9 mouse cellular contexts compared by ENCODE assay signal in the genomic region with DNA sequence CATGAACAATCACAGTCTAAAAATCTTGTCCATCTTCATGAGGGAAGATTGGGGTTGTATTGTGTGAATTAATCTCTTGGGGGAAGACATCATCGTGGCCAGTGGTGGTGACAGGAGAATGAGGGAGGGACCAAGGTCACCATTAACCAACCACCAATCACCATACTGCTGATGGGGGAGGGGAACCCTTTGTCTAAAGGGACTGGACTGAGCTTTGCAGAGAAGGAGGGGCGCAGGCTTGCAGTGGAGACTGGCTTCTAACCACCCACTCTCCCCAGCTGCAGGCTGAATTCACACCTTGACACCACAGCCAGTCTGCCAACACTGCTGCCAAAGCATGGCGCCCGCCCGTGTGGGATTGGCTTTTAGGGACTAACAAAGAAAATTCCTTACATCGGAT. TPM values are rescaled to one million over a fixed set of nuclear protein-coding genes. Genes with fewer than 3 reads are reported as not detected.
DNase-seq lines count a peak whose midpoint lies in the region; ATAC-seq and TF ChIP-seq lines count a peak whose summit lies in the region.
"Had no signal": no experiment of that assay in that cellular context is flagged by ENCODE, and none has a peak within 500 bp of the region (broad histone marks: within the 10 kb centered on the region; RNA-seq: fewer than 3 reads in every experiment).

No protein-coding gene starts in this region.

- ATAC-seq in hindbrain, embryonic 14.5 days (ENCODE audit: low FRiP score): peak; percentile 82
- ATAC-seq in neural tube, embryonic 12.5 days (ENCODE audit: low FRiP score, low read depth): peak; percentile 92
- no peak for ATAC-seq in megakaryocyte, adult 5-6 weeks (ENCODE audit: poor library complexity, severe bottlenecking)
- ATAC-seq: activated CD4-positive, CD25-positive, alpha-beta regulatory T cell, adult 4 months had no signal

- no peak for TF ChIP-seq CTCF in layer of hippocampus, adult 2 months (conservative IDR thresholded peaks at IDR 0.05)

- 0 out of 2 replicates have a peak overlapping the region, but pooled peaks have one; percentile 41 for H3K27ac ChIP-seq in layer of hippocampus, adult 2 months
- H3K27ac ChIP-seq in hindbrain, embryonic 14.5 days: peak overlapping the region; percentile 75
- peak overlapping the region; percentile 3; the same call in 1 of the 2 replicates for H3K27ac ChIP-seq in neural tube, embryonic 12.5 days

- no peak for DNase-seq in layer of hippocampus, adult 2 months (ENCODE audit: low spot score in 2 of 2)
- no peak for DNase-seq in layer of hippocampus, adult 8-10 months (ENCODE audit: low spot score in 2 of 2)
- peak; percentile 74 for DNase-seq in embryo, embryonic 10.5 days (ENCODE audit: low spot score)
- peak; percentile 72 for DNase-seq in hindbrain, embryonic 14.5 days (ENCODE audit: low spot score)
- DNase-seq in frontal cortex, postnatal 14 days (ENCODE audit: low spot score in 2 of 2): no peak
- DNase-seq in layer of hippocampus, adult 11-12 months (ENCODE audit: low spot score): no peak

- H3K4me1 ChIP-seq in hindbrain, embryonic 14.5 days (replicated peaks; ENCODE audit: control insufficient read depth, insufficient read depth, low read length): peaks cover 9% of the 10 kb centered on the region
- peaks cover 9% of the 10 kb centered on the region for H3K4me1 ChIP-seq in neural tube, embryonic 12.5 days

- H3K36me3 ChIP-seq in hindbrain, embryonic 14.5 days (replicated peaks; ENCODE audit: control insufficient read depth, insufficient read depth): peaks cover 33% of the 10 kb centered on the region
- H3K36me3 ChIP-seq in neural tube, embryonic 12.5 days: peaks cover 27% of the 10 kb centered on the region

- H3K4me2 ChIP-seq in hindbrain, embryonic 14.5 days (replicated peaks): peak overlapping the region; percentile 40
- peak overlapping the region; percentile 47 for H3K4me2 ChIP-seq in neural tube, embryonic 12.5 days (replicated peaks)

- H3K4me3 ChIP-seq in layer of hippocampus, adult 2 months: peak overlapping the region; percentile 41; the same call in 1 of the 2 replicates
- H3K4me3 ChIP-seq in hindbrain, embryonic 14.5 days (replicated peaks; ENCODE audit: low read length): 0 out of 2 replicates have a peak overlapping the region, but pooled peaks have one; percentile 2
- H3K4me3 ChIP-seq in neural tube, embryonic 12.5 days: no peak overlapping the region

- peak overlapping the region; percentile 32 for H3K9ac ChIP-seq in hindbrain, embryonic 14.5 days
- peak overlapping the region; percentile 44; the same call in 1 of the 2 replicates for H3K9ac ChIP-seq in neural tube, embryonic 12.5 days

- H3K27me3 ChIP-seq in hindbrain, embryonic 14.5 days (ENCODE audit: control insufficient read depth, insufficient read depth, low read length): no peaks in the 10 kb centered on the region
- H3K27me3 ChIP-seq in neural tube, embryonic 12.5 days (replicated peaks): no peaks in the 10 kb centered on the region

- H3K9me3 ChIP-seq in hindbrain, embryonic 14.5 days (ENCODE audit: control insufficient read depth, low read length): no peaks in the 10 kb centered on the region
- H3K9me3 ChIP-seq in neural tube, embryonic 12.5 days: no peaks in the 10 kb centered on the region

- 41% methylated on average over 6 of the region's 6 CpGs for WGBS in hindbrain, embryonic 14.5 days
- WGBS in neural tube, embryonic 12.5 days: 21% methylated on average over 6 of the region's 6 CpGs

RNA-seq across cellular contexts. Expression of gene Gm3448, which starts 24.7 kb away (rescaled TPM):
- 10 to 100 TPM in 1 of 2 experiments, 1 to 10 TPM in 1; 7.8 to 11.3 TPM for total RNA-seq in layer of hippocampus, adult 2 months (2021)
- 10 to 100 TPM in 1 of 4 experiments, 1 to 10 TPM in 3; 7.8 to 10.2 (median 9.7) TPM for total RNA-seq in layer of hippocampus, adult 8-10 months (2022)
- 3.4 and 3.7 TPM in 2 replicates for polyA plus RNA-seq in hindbrain, embryonic 14.5 days (2014; fragmentation: Nextera tagmentation; extraction: Ambion mirVana)
- polyA plus RNA-seq in neural tube, embryonic 12.5 days (2016; fragmentation: Nextera tagmentation; extraction: Ambion mirVana): 3.9 and 4.0 TPM in 2 replicates
- total RNA-seq in megakaryocyte, adult 5-6 weeks (2015): 5.4 and 5.7 TPM in 2 replicates
- 7.0 and 8.3 TPM in 2 replicates for total RNA-seq in megakaryocyte, adult 5-6 weeks (2017)

RNA-seq across cellular contexts. Expression of gene Tcte3, which starts 24.8 kb away (rescaled TPM):
- total RNA-seq in layer of hippocampus, adult 2 months (2021): 1 to 10 TPM in 1 of 2 experiments, not detected in 1; 1.3 TPM
- total RNA-seq in layer of hippocampus, adult 8-10 months (2022): 1 to 10 TPM in 2 of 4 experiments, under 1 TPM in 1, not detected in 1; 0.89 to 3.0 (median 1.6) TPM
- 0.52 TPM in 1 of 2 replicates, not detected in the other for polyA plus RNA-seq in hindbrain, embryonic 14.5 days (2014; fragmentation: Nextera tagmentation; extraction: Ambion mirVana)
- polyA plus RNA-seq in neural tube, embryonic 12.5 days (2016; fragmentation: Nextera tagmentation; extraction: Ambion mirVana): not detected in 2 replicates
- total RNA-seq in megakaryocyte, adult 5-6 weeks (2015): 0.39 and 4.2 TPM in 2 replicates
- 0.81 TPM in 1 of 2 replicates, not detected in the other for total RNA-seq in megakaryocyte, adult 5-6 weeks (2017)

RNA-seq across cellular contexts. Expression of gene Ermard, which starts 25.1 kb away (rescaled TPM):
- 10 to 100 TPM; 53.9 to 69.1 TPM for total RNA-seq in layer of hippocampus, adult 2 months (2021)
- 10 to 100 TPM; 66.0 to 96.3 (median 77.0) TPM for total RNA-seq in layer of hippocampus, adult 8-10 months (2022)
- polyA plus RNA-seq in hindbrain, embryonic 14.5 days (2014; fragmentation: Nextera tagmentation; extraction: Ambion mirVana): 68.0 and 70.8 TPM in 2 replicates
- polyA plus RNA-seq in neural tube, embryonic 12.5 days (2016; fragmentation: Nextera tagmentation; extraction: Ambion mirVana): 99.1 and 107 TPM in 2 replicates
- 82.8 and 84.3 TPM in 2 replicates for total RNA-seq in megakaryocyte, adult 5-6 weeks (2015)
- total RNA-seq in megakaryocyte, adult 5-6 weeks (2017): 45.1 and 59.1 TPM in 2 replicates

RNA-seq across cellular contexts. Expression of gene Gm3435, which starts 56.1 kb away (rescaled TPM):
- total RNA-seq in layer of hippocampus, adult 2 months (2021): 1 to 10 TPM; 5.6 to 5.9 TPM
- 1 to 10 TPM; 5.7 to 7.3 (median 7.0) TPM for total RNA-seq in layer of hippocampus, adult 8-10 months (2022)
- polyA plus RNA-seq in hindbrain, embryonic 14.5 days (2014; fragmentation: Nextera tagmentation; extraction: Ambion mirVana): 4.3 and 4.6 TPM in 2 replicates
- polyA plus RNA-seq in neural tube, embryonic 12.5 days (2016; fragmentation: Nextera tagmentation; extraction: Ambion mirVana): 9.2 and 11.8 TPM in 2 replicates
- 5.8 and 6.1 TPM in 2 replicates for total RNA-seq in megakaryocyte, adult 5-6 weeks (2015)
- total RNA-seq in megakaryocyte, adult 5-6 weeks (2017): 4.1 and 4.2 TPM in 2 replicates

Comparison
In these comparisons a context has a peak if more than half of its experiments do, and no peak if none do; other contexts are left out.
1. DNase-seq: peak in embryo, embryonic 10.5 days (single experiment) and hindbrain, embryonic 14.5 days (single experiment); none in layer of hippocampus, adult 2 months (0 of 2), layer of hippocampus, adult 8-10 months (0 of 2), frontal cortex, postnatal 14 days (0 of 2) and layer of hippocampus, adult 11-12 months (single experiment).
2. H3K27ac ChIP-seq: peak in every context shown above with its lines; median percentile 75 in hindbrain, embryonic 14.5 days; 41 in layer of hippocampus, adult 2 months; 3 in neural tube, embryonic 12.5 days.